Comparison of ENCODE assay signal across 22 mouse cellular contexts in the genomic region with DNA sequence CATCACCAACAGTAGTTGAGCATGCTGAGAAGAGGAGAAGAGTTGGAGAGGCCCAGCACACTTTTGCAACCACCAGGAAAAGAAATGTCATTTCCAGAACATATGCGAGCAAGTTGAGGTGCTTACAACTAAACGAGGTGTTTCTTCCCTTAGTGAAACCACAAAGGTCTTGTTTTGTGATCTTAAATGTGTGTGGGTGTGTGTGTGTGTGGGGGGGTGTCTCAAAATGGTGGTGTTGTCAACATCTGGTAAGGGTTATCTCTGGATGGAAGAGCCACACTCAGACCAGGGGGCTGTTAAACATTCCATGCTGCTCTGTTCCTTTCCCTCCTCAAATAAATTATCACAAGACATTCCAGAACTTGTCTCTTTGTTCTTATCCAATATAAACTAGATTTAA.
"Had no signal": no experiment of that assay in that cellular context is flagged by ENCODE, and none has a peak within 500 bp of the region (broad histone marks: within the 10 kb centered on the region; RNA-seq: fewer than 3 reads in every experiment).

No protein-coding gene starts in this region.

- H3K9ac ChIP-seq: liver, postnatal 0 days; lung, embryonic 15.5 days; midbrain, embryonic 12.5 days; neural tube, embryonic 13.5 days; neural tube, embryonic 15.5 days had no signal

- H3K4me3 ChIP-seq: lung, embryonic 15.5 days; megakaryocyte, embryonic 14.5 days; midbrain, embryonic 12.5 days; myocyte; neural tube, embryonic 13.5 days; neural tube, embryonic 15.5 days had no signal

- H3K9me3 ChIP-seq: lung, embryonic 15.5 days; midbrain, embryonic 12.5 days; neural tube, embryonic 13.5 days; neural tube, embryonic 15.5 days had no signal

- DNase-seq: liver, postnatal 0 days; lung, adult 2 months; lung, postnatal 14 days; lung, postnatal 36 days; midbrain, embryonic 14.5 days; retina, postnatal 1 day; right cerebral cortex, adult 18-20 months; right cerebral cortex, postnatal 25 days; right cerebral cortex, postnatal 4 days; spleen, adult 18-20 months; thymus, adult 18-20 months; thymus, postnatal 14 days; thymus, postnatal 4 days had no signal

- H3K36me3 ChIP-seq: lung, embryonic 15.5 days; midbrain, embryonic 12.5 days; neural tube, embryonic 13.5 days; neural tube, embryonic 15.5 days had no signal

- H3K27ac ChIP-seq: lung, embryonic 15.5 days; macrophage; midbrain, embryonic 12.5 days; neural tube, embryonic 13.5 days; neural tube, embryonic 15.5 days had no signal

- ATAC-seq: liver, postnatal 0 days; lung, postnatal 0 days; midbrain, embryonic 16.5 days had no signal

- H3K4me2 ChIP-seq: lung, embryonic 15.5 days; midbrain, embryonic 12.5 days; neural tube, embryonic 13.5 days; neural tube, embryonic 15.5 days had no signal

- H3K4me1 ChIP-seq: megakaryocyte, embryonic 14.5 days had no signal

- H3K27me3 ChIP-seq: lung, embryonic 15.5 days; megakaryocyte, embryonic 14.5 days; neural tube, embryonic 13.5 days; neural tube, embryonic 15.5 days had no signal
